Mouse (Mus musculus) heart, embryonic 10.5 days (tissue): ENCODE data around the gene Dll4. TPM values are rescaled to one million over a fixed set of nuclear protein-coding genes. Genes with fewer than 3 reads are reported as not detected.

Experiments used
- polyA plus RNA-seq: library from polyadenylated mRNA; unstranded; fragments of >200 nt; fragmentation: Nextera tagmentation; extraction: Ambion mirVana; gene quantifications from 2 replicates; pipeline ENCODE4 v1.2.1, GENCODE M21; 2016

Dll4 gene
- polyA plus RNA-seq, 1 experiment from 2014 or later: 6.0 TPM

Other genes with a start within 250 kb of the Dll4 start
- 45.1 and 54.8 TPM in 2 replicates for gene Rad51, start 213.0 kb upstream of the Dll4 start, polyA plus RNA-seq
- gene Rmdn3, start 168.8 kb upstream of the Dll4 start, polyA plus RNA-seq: 36.4 and 43.8 TPM in 2 replicates
- 7.4 and 9.1 TPM in 2 replicates for gene Gchfr, start 158.0 kb upstream of the Dll4 start, polyA plus RNA-seq
- gene Gm14137, start 151.3 kb upstream of the Dll4 start, polyA plus RNA-seq: 0.48 and 0.71 TPM in 2 replicates
- 46.4 and 50.4 TPM in 2 replicates for gene Zfyve19, start 117.2 kb upstream of the Dll4 start, polyA plus RNA-seq
- gene Dnajc17, start 117.0 kb upstream of the Dll4 start, polyA plus RNA-seq: 14.8 and 19.5 TPM in 2 replicates
- gene Ppp1r14d, start 95.9 kb upstream of the Dll4 start, polyA plus RNA-seq: 0.18 TPM in 1 of 2 replicates, not detected in the other
- gene Spint1, start 88.4 kb upstream of the Dll4 start, polyA plus RNA-seq: 2.6 and 8.8 TPM in 2 replicates
- 0.39 TPM in 1 of 2 replicates, not detected in the other for gene Rhov, start 54.5 kb upstream of the Dll4 start, polyA plus RNA-seq
- gene Vps18, start 37.0 kb upstream of the Dll4 start, polyA plus RNA-seq: 17.4 and 18.6 TPM in 2 replicates
- gene Chac1, start 25.4 kb downstream of the Dll4 start, polyA plus RNA-seq: 0.55 and 0.69 TPM in 2 replicates
- gene Ino80, start 151.9 kb downstream of the Dll4 start, polyA plus RNA-seq: 2.7 and 3.4 TPM in 2 replicates
- gene Exd1, start 221.8 kb downstream of the Dll4 start, polyA plus RNA-seq: 0.31 and 0.34 TPM in 2 replicates
- 42.4 and 47.4 TPM in 2 replicates for gene Chp1, start 221.9 kb downstream of the Dll4 start, polyA plus RNA-seq